Mouse (Mus musculus) MEL (cell line): ENCODE measurements around the gene Arl8a. TPM values are rescaled to one million over a fixed set of nuclear protein-coding genes. Genes with fewer than 3 reads are reported as not detected.

Source experiments
- DNase-seq: peaks from one replicate; pipeline ENCODE4 v3.0.0; 2011; ENCODE audit warnings: low read depth, low spot score
- H3K27ac ChIP-seq: 2 replicates; pipeline ENCODE4 v1.5.1; 2012; ENCODE audit warnings: low read depth, mild to moderate bottlenecking, control low read depth, low read length, moderate library complexity; ENCODE audit not compliant: control insufficient read depth
- H3K27me3 ChIP-seq, 2 experiments: fragments of 150-350 bp in 1 of 2; sonication (generic) in 1 of 2; 2 replicates each; pipeline ENCODE4 v1.6.1; 2012; ENCODE audit warnings: low read length in 2 of 2, mild to moderate bottlenecking in 2 of 2, improper control_type of control experiment in 1 of 2, moderate library complexity in 1 of 2; ENCODE audit not compliant: insufficient read depth in 2 of 2, control insufficient read depth in 1 of 2
- H3K36me3 ChIP-seq, 2 experiments: 2 replicates each; pipeline ENCODE4 v1.6.1; 2012 to 2014; ENCODE audit warnings: low read length in 2 of 2, improper control_type of control experiment in 1 of 2, inconsistent platforms in 1 of 2, mild to moderate bottlenecking in 1 of 2; ENCODE audit not compliant: insufficient read depth in 2 of 2, control insufficient read depth in 1 of 2
- H3K4me1 ChIP-seq, 2 experiments: fragments of 150-350 bp in 1 of 2; sonication (generic) in 1 of 2; 2 replicates each; pipeline ENCODE4 v1.6.1; 2012; ENCODE audit warnings: low read length in 2 of 2, improper control_type of control experiment in 1 of 2, mild to moderate bottlenecking in 1 of 2; ENCODE audit not compliant: insufficient read depth in 2 of 2, control insufficient read depth in 1 of 2
- H3K4me3 ChIP-seq, 2 experiments: fragments of 150-350 bp in 1 of 2; sonication (generic) in 1 of 2; 2 replicates each; pipeline ENCODE4 v1.5.1; 2012; ENCODE audit warnings: low read depth in 2 of 2, low read length in 2 of 2, mild to moderate bottlenecking in 2 of 2, moderate library complexity in 2 of 2, control low read depth in 1 of 2, improper control_type of control experiment in 1 of 2; ENCODE audit not compliant: control insufficient read depth in 1 of 2, insufficient read depth in 1 of 2
- H3K79me2 ChIP-seq: 2 replicates; pipeline ENCODE4 v1.6.1; 2012; ENCODE audit warnings: mild to moderate bottlenecking, low read length, moderate library complexity; ENCODE audit not compliant: control insufficient read depth, poor library complexity, insufficient read depth
- H3K9ac ChIP-seq: 2 replicates; pipeline ENCODE4 v1.6.1; 2012; ENCODE audit warnings: low read depth, mild to moderate bottlenecking, control low read depth, low read length, moderate library complexity; ENCODE audit not compliant: control insufficient read depth, poor library complexity, severe bottlenecking
- H3K9me3 ChIP-seq: fragments of 150-350 bp; sonication (generic); replicated peaks from 2 replicates; pipeline ENCODE4 v1.6.1; 2012; ENCODE audit warnings: mild to moderate bottlenecking, low read length, improper control_type of control experiment, moderate library complexity; ENCODE audit not compliant: insufficient read depth
- BHLHE40 ChIP-seq: IDR thresholded peaks from 2 replicates; pipeline ENCODE4 v1.6.1; 2012; ENCODE audit warnings: low read depth, mild to moderate bottlenecking, inconsistent platforms, low read length, improper control_type of control experiment, borderline replicate concordance
- CHD2 ChIP-seq: IDR thresholded peaks from 2 replicates; pipeline ENCODE4 v1.6.1; 2011; ENCODE audit warnings: low read length, improper control_type of control experiment
- CTCF ChIP-seq, 3 experiments: IDR thresholded peaks in 2 of 3; conservative IDR thresholded peaks in 1 of 3; 2 replicates each; pipeline ENCODE4 v1.5.1; 2011 to 2012; ENCODE audit warnings: low read length in 3 of 3, low read depth in 2 of 3, mild to moderate bottlenecking in 2 of 3, improper control_type of control experiment in 1 of 3, inconsistent platforms in 1 of 3, mixed read lengths in 1 of 3, moderate library complexity in 1 of 3; ENCODE audit not compliant: control insufficient read depth in 1 of 3, insufficient read depth in 1 of 3, poor library complexity in 1 of 3, severe bottlenecking in 1 of 3
- E2F4 ChIP-seq: IDR thresholded peaks from 2 replicates; pipeline ENCODE4 v1.6.1; 2011; ENCODE audit warnings: low read depth, low read length, improper control_type of control experiment, borderline replicate concordance
- ELF1 ChIP-seq: IDR thresholded peaks from 2 replicates; pipeline ENCODE4 v1.6.1; 2014; ENCODE audit warnings: low read depth, mild to moderate bottlenecking, inconsistent platforms, low read length, improper control_type of control experiment, moderate library complexity
- EP300 ChIP-seq, 2 experiments: IDR thresholded peaks; 2 replicates each; pipeline ENCODE4 v1.6.1; 2011; ENCODE audit warnings: improper control_type of control experiment in 2 of 2, low read length in 2 of 2, low read depth in 1 of 2, mild to moderate bottlenecking in 1 of 2
- GABPA ChIP-seq: IDR thresholded peaks from 2 replicates; pipeline ENCODE4 v1.6.1; 2012; ENCODE audit warnings: low read depth, mild to moderate bottlenecking, inconsistent platforms, low read length, improper control_type of control experiment, moderate library complexity
- GATA1 ChIP-seq: IDR thresholded peaks from 2 replicates; pipeline ENCODE4 v1.6.1; 2011; ENCODE audit warnings: low read depth, low read length, improper control_type of control experiment
- HCFC1 ChIP-seq: IDR thresholded peaks from 2 replicates; pipeline ENCODE4 v1.6.1; 2012; ENCODE audit warnings: low read depth, mild to moderate bottlenecking, inconsistent platforms, low read length, improper control_type of control experiment, moderate library complexity
- JUND ChIP-seq: IDR thresholded peaks from 2 replicates; pipeline ENCODE4 v1.6.1; 2011; ENCODE audit warnings: low read depth, mild to moderate bottlenecking, improper control_type of control experiment, low read length
- KAT2A ChIP-seq: conservative IDR thresholded peaks from 2 replicates; pipeline ENCODE4 v1.6.1; 2012; ENCODE audit warnings: low read depth, low read length, improper control_type of control experiment, inconsistent platforms
- MAFK ChIP-seq: IDR thresholded peaks from 2 replicates; pipeline ENCODE4 v1.6.1; 2011; ENCODE audit warnings: low read depth, mild to moderate bottlenecking, low read length, improper control_type of control experiment, borderline replicate concordance
- MAX ChIP-seq: IDR thresholded peaks from 2 replicates; pipeline ENCODE4 v1.6.1; 2011; ENCODE audit warnings: low read length, improper control_type of control experiment
- MEF2A ChIP-seq: IDR thresholded peaks from 2 replicates; pipeline ENCODE4 v1.6.1; 2014; ENCODE audit warnings: low read depth, mild to moderate bottlenecking, inconsistent platforms, low read length, improper control_type of control experiment; ENCODE audit not compliant: poor library complexity, insufficient replicate concordance, severe bottlenecking; ENCODE audit errors: extremely low read depth
- MXI1 ChIP-seq: IDR thresholded peaks from 2 replicates; pipeline ENCODE4 v1.6.1; 2011; ENCODE audit warnings: mild to moderate bottlenecking, low read depth, low read length, improper control_type of control experiment
- MYB ChIP-seq: IDR thresholded peaks from 2 replicates; pipeline ENCODE4 v1.6.1; 2011; ENCODE audit warnings: mild to moderate bottlenecking, low read depth, low read length, improper control_type of control experiment
- MYC ChIP-seq: IDR thresholded peaks from 2 replicates; pipeline ENCODE4 v1.6.1; 2011; ENCODE audit warnings: low read depth, mild to moderate bottlenecking, low read length, improper control_type of control experiment, moderate library complexity
- NELFE ChIP-seq: IDR thresholded peaks from 2 replicates; pipeline ENCODE4 v1.6.1; 2011; ENCODE audit warnings: low read depth, low read length, improper control_type of control experiment
- POLR2AphosphoS5 ChIP-seq: IDR thresholded peaks from 2 replicates; pipeline ENCODE4 v1.6.1; 2012; ENCODE audit warnings: low read depth, borderline replicate concordance, mild to moderate bottlenecking, inconsistent platforms, low read length, moderate library complexity, mixed read lengths
- RAD21 ChIP-seq: IDR thresholded peaks from 2 replicates; pipeline ENCODE4 v1.6.1; 2011; ENCODE audit warnings: mild to moderate bottlenecking, low read depth, low read length, improper control_type of control experiment
- RCOR1 ChIP-seq: IDR thresholded peaks from 2 replicates; pipeline ENCODE4 v1.6.1; 2012; ENCODE audit warnings: low read depth, mild to moderate bottlenecking, inconsistent platforms, low read length, improper control_type of control experiment
- SIN3A ChIP-seq: IDR thresholded peaks from 2 replicates; pipeline ENCODE4 v1.6.1; 2012; ENCODE audit warnings: low read length, improper control_type of control experiment, inconsistent platforms
- TBP ChIP-seq: IDR thresholded peaks from 2 replicates; pipeline ENCODE4 v1.8.0; 2011; ENCODE audit warnings: low read depth, low read length, improper control_type of control experiment
- TCF12 ChIP-seq: IDR thresholded peaks from 2 replicates; pipeline ENCODE4 v1.6.1; 2014; ENCODE audit warnings: low read depth, mild to moderate bottlenecking, inconsistent platforms, low read length, improper control_type of control experiment, moderate library complexity
- UBTF ChIP-seq: IDR thresholded peaks from 2 replicates; pipeline ENCODE4 v1.6.1; 2012; ENCODE audit warnings: low read depth, mild to moderate bottlenecking, inconsistent platforms, low read length, improper control_type of control experiment, moderate library complexity, borderline replicate concordance; ENCODE audit not compliant: insufficient read depth
- USF1 ChIP-seq: IDR thresholded peaks from 2 replicates; pipeline ENCODE4 v1.6.1; 2014; ENCODE audit warnings: low read depth, mild to moderate bottlenecking, inconsistent platforms, low read length, improper control_type of control experiment, moderate library complexity
- USF2 ChIP-seq, 2 experiments: IDR thresholded peaks; 2 replicates each; pipeline ENCODE4 v1.6.1; 2011 to 2012; ENCODE audit warnings: improper control_type of control experiment in 2 of 2, low read length in 2 of 2, borderline replicate concordance in 1 of 2, inconsistent platforms in 1 of 2, low read depth in 1 of 2, mild to moderate bottlenecking in 1 of 2; ENCODE audit not compliant: insufficient read depth in 1 of 2
- ZC3H11A ChIP-seq: IDR thresholded peaks from 2 replicates; pipeline ENCODE4 v1.6.1; 2012; ENCODE audit warnings: low read depth, mild to moderate bottlenecking, inconsistent platforms, low read length, improper control_type of control experiment
- ZKSCAN1 ChIP-seq: IDR thresholded peaks from 2 replicates; pipeline ENCODE4 v1.6.1; 2012; ENCODE audit warnings: low read depth, mild to moderate bottlenecking, inconsistent platforms, low read length, improper control_type of control experiment, moderate library complexity
- ZNF384 ChIP-seq: IDR thresholded peaks from 2 replicates; pipeline ENCODE4 v1.6.1; 2012; ENCODE audit warnings: low read depth, mild to moderate bottlenecking, inconsistent platforms, low read length, improper control_type of control experiment
- polyA plus RNA-seq, 2 experiments: library from polyadenylated mRNA; stranded (reverse) in 1 of 2; unstranded in 1 of 2; fragments of >175 nt in 1 of 2; fragments of >200 nt in 1 of 2; gene quantifications; 2 replicates each; pipeline versions ENCODE4 v1.2.1 to v1.2.4; 2012; ENCODE audit warnings: low replicate concordance in 2 of 2, low read depth in 1 of 2; ENCODE audit not compliant: insufficient read length in 2 of 2, insufficient read depth in 1 of 2, missing spikeins in 1 of 2
- total RNA-seq: library from RNA; depleted of rRNA; stranded (reverse); fragments of 300-350 nt; gene quantifications from 2 replicates; pipeline ENCODE4 v1.2.3, GENCODE M21; 2012

Arl8a gene
- total and polyA plus RNA-seq, 3 experiments: 8.0 to 47.7 TPM; not detected in 1

GRCm38 (mm10) chr1:135175176-135175575, 28.6 kb downstream of the Arl8a start:
- Histone ChIP-seq H3K36me3 (no peaks in the 10 kb centered on the region), H3K9ac (no peak overlapping the region), H3K4me1 (no peaks in the 10 kb centered on the region)
- TF ChIP-seq KAT2A (no peak), USF2 (IDR thresholded peaks at IDR 0.05; ENCODE audit: borderline replicate concordance in 1 of 2, insufficient read depth in 1 of 2, low read depth in 1 of 2, low read length in 2 of 2) (no peak), JUND (no peak), RCOR1 (no peak), MXI1 (no peak), RAD21 (no peak), SIN3A (no peak), UBTF (no peak), ZNF384 (no peak), ZC3H11A (no peak), MAFK (no peak), POLR2AphosphoS5 (no peak), CTCF (IDR thresholded peaks at IDR 0.05 in 2 of 3, conservative IDR thresholded peaks at IDR 0.05 in 1 of 3; ENCODE audit: control insufficient read depth in 1 of 3, insufficient read depth in 1 of 3, low read depth in 2 of 3, low read length in 3 of 3, poor library complexity in 1 of 3, severe bottlenecking in 1 of 3) (no peak), MYC (no peak), HCFC1 (no peak), TBP (no peak)
- TF ChIP-seq, all 39 proteins: peak for 0
- Histone ChIP-seq H3K27ac (no peak overlapping the region), H3K4me3 (no peak overlapping the region), H3K27me3 (no peaks in the 10 kb centered on the region; a peak in 2 of 4 replicates), H3K79me2 (no peaks in the 10 kb centered on the region), H3K9me3 (no peaks in the 10 kb centered on the region)
- no peak for DNase-seq

- no peaks in the 10 kb centered on the region for H3K36me3 ChIP-seq
- H3K4me1 ChIP-seq: no peaks in the 10 kb centered on the region
- H3K27ac ChIP-seq: no peak overlapping the region
- no peaks in the 10 kb centered on the region for H3K79me2 ChIP-seq
- H3K9ac ChIP-seq: no peak overlapping the region
- no peak for DNase-seq
- TF ChIP-seq ZNF384 (no peak), MAX (no peak), CTCF (IDR thresholded peaks at IDR 0.05 in 2 of 3, conservative IDR thresholded peaks at IDR 0.05 in 1 of 3; ENCODE audit: control insufficient read depth in 1 of 3, insufficient read depth in 1 of 3, low read depth in 2 of 3, low read length in 3 of 3, poor library complexity in 1 of 3, severe bottlenecking in 1 of 3) (no peak), BHLHE40 (no peak), MYB (no peak), TCF12 (no peak), CHD2 (no peak), GABPA (no peak), MXI1 (no peak), MEF2A (no peak), USF1 (no peak), ZKSCAN1 (no peak), NELFE (no peak), EP300 (IDR thresholded peaks at IDR 0.05; ENCODE audit: low read depth in 1 of 2, low read length in 2 of 2) (no peak), E2F4 (no peak), ELF1 (no peak), SIN3A (no peak), GATA1 (no peak)
- TF ChIP-seq, all 39 proteins: peak for 0
- no peak overlapping the region for H3K4me3 ChIP-seq
- H3K27me3 ChIP-seq: peaks cover 1 to 2% of the 10 kb centered on the region in 2 experiments; a peak in 2 of 4 replicates
- H3K9me3 ChIP-seq: no peaks in the 10 kb centered on the region
Measured at GRCm38 (mm10) chr1:135177724-135178123, 31.1 kb downstream of the Arl8a start.
